Mouse (Mus musculus): ENCODE results near the gene Lcp2.

- TF ChIP-seq POLR2A (IDR thresholded peaks at IDR 0.05; ENCODE audit: insufficient read depth, low read length) (no peak), CTCF (IDR thresholded peaks at IDR 0.05; ENCODE audit: low read depth, low read length) (no peak)
Observed at GRCm38 (mm10) chr11:34063257-34063656, 16.5 kb downstream of the Lcp2 start.

All from ES-Bruce4 (cell line).